Mouse (Mus musculus) limb, embryonic 11.5 days (tissue): Measurements from ENCODE around the gene Tex26. TPM values are rescaled to one million over a fixed set of nuclear protein-coding genes. Genes with fewer than 3 reads are reported as not detected.

ENCODE experiments used
- ATAC-seq: fragments of 200-750 bp; cut with Nextera tagmentation; 2 replicates; pipeline ENCODE4 v1.8.0; 2017; ENCODE audit warnings: low read depth; ENCODE audit not compliant: insufficient number of reproducible peaks, low FRiP score, low TSS enrichment
- DNase-seq: peaks from one replicate; pipeline ENCODE4 v3.0.0-alpha.2; 2015; ENCODE audit warnings: low spot score
- H3K27ac ChIP-seq: fragments of 300-500 bp; sonication (generic); replicated peaks from 2 replicates; pipeline ENCODE4 v1.5.1; 2014; ENCODE audit warnings: low read depth, mild to moderate bottlenecking, low read length
- H3K27me3 ChIP-seq: fragments of 300-500 bp; sonication (generic); 2 replicates; pipeline ENCODE4 v1.6.1; 2014; ENCODE audit warnings: mild to moderate bottlenecking, low read length, mixed read lengths; ENCODE audit not compliant: control insufficient read depth, insufficient read depth
- H3K36me3 ChIP-seq: fragments of 300-500 bp; sonication (generic); 2 replicates; pipeline ENCODE4 v1.6.1; 2014; ENCODE audit warnings: mild to moderate bottlenecking, low read length, moderate library complexity, mixed read lengths; ENCODE audit not compliant: control insufficient read depth, insufficient read depth
- H3K4me1 ChIP-seq: fragments of 300-500 bp; sonication (generic); 2 replicates; pipeline ENCODE4 v1.6.1; 2014; ENCODE audit warnings: low read length, mixed read lengths; ENCODE audit not compliant: control insufficient read depth, insufficient read depth
- H3K4me2 ChIP-seq: fragments of 300-500 bp; sonication (generic); 2 replicates; pipeline ENCODE4 v1.6.1; 2014; ENCODE audit warnings: low read depth, mild to moderate bottlenecking, moderate library complexity; ENCODE audit not compliant: severe bottlenecking
- H3K4me3 ChIP-seq: fragments of 300-500 bp; sonication (generic); 2 replicates; pipeline ENCODE4 v1.5.1; 2014; ENCODE audit warnings: low read depth, low read length
- H3K9ac ChIP-seq: fragments of 300-500 bp; sonication (generic); 2 replicates; pipeline ENCODE4 v1.6.1; 2014; ENCODE audit warnings: mild to moderate bottlenecking, low read length
- H3K9me3 ChIP-seq: fragments of 300-500 bp; sonication (generic); 2 replicates; pipeline ENCODE4 v1.6.1; 2016; ENCODE audit warnings: low read length; ENCODE audit not compliant: control insufficient read depth
- WGBS: fragments of 180-500 bp; shearing (Covaris S2); extraction: QIAGEN DNeasy Blood & Tissue Kit; methylation state at CpG from one replicate; pipeline ENCODE4 v1.1.7; 2014; 5-methylcytosine and 5-hydroxymethylcytosine counted together
- polyA plus RNA-seq: library from polyadenylated mRNA; unstranded; fragments of >200 nt; fragmentation: Nextera tagmentation; extraction: Ambion mirVana; gene quantifications from 2 replicates; pipeline ENCODE4 v1.2.1, GENCODE M21; 2014

Gene Tex26
- polyA plus RNA-seq, result 0.15 and 0.23 TPM in 2 replicates

GRCm38 (mm10) chr5:149439531-149440179 is at the start of gene Tex26:
TSS of gene Tex26 (plus strand) at chr5:149439660.
- no peaks in the 10 kb centered on the region for H3K36me3 ChIP-seq
- peak within 1 kb of the TSS; percentile 92 for H3K4me2 ChIP-seq
- peak within 1 kb of the TSS; percentile 47; the same call in 1 of the 2 replicates for H3K27ac ChIP-seq
- no peaks in the 10 kb centered on the region for H3K27me3 ChIP-seq
- H3K9ac ChIP-seq, result peak within 1 kb of the TSS; percentile 55
- under 1% methylated on average over 25 of the region's 25 CpGs for WGBS
- ATAC-seq, result peak; percentile 82
- DNase-seq, result peak; percentile 85
- H3K4me1 ChIP-seq, result peaks cover 8% of the 10 kb centered on the region
- H3K4me3 ChIP-seq, result peak within 1 kb of the TSS; percentile 37
- no peaks in the 10 kb centered on the region for H3K9me3 ChIP-seq

GRCm38 (mm10) chr5:149391574-149392375 is 47.7 kb upstream of the Tex26 start:
- H3K4me2 ChIP-seq, result no peak overlapping the region; the same call in 1 of the 2 replicates
- 21% methylated on average over 18 of the region's 18 CpGs for WGBS

GRCm38 (mm10) chr5:149392420-149392988 is 47.0 kb upstream of the Tex26 start:
- WGBS, result 57% methylated on average over 6 of the region's 6 CpGs
- DNase-seq (no peak), ATAC-seq (no peak)
- no peaks in the 10 kb centered on the region for H3K27me3 ChIP-seq
- no peak overlapping the region for H3K4me2 ChIP-seq
- H3K36me3 ChIP-seq, result no peaks in the 10 kb centered on the region
- no peaks in the 10 kb centered on the region for H3K9me3 ChIP-seq
- H3K9ac ChIP-seq, result no peak overlapping the region
- no peak overlapping the region for H3K4me3 ChIP-seq
- no peak overlapping the region for H3K27ac ChIP-seq
- H3K4me1 ChIP-seq, result 0 out of 2 replicates have a peak, but pooled peaks cover 4% of the 10 kb centered on the region

More at GRCm38 (mm10) chr5:149391574-149392375, 47.7 kb upstream of the Tex26 start:
- ATAC-seq (no peak), DNase-seq (no peak)
- H3K27ac ChIP-seq, result no peak overlapping the region
- no peaks in the 10 kb centered on the region for H3K27me3 ChIP-seq
- H3K36me3 ChIP-seq, result no peaks in the 10 kb centered on the region
- H3K9ac ChIP-seq, result no peak overlapping the region
- no peak overlapping the region for H3K4me3 ChIP-seq
- 0 out of 2 replicates have a peak, but pooled peaks cover 4% of the 10 kb centered on the region for H3K4me1 ChIP-seq
- H3K9me3 ChIP-seq, result no peaks in the 10 kb centered on the region

GRCm38 (mm10) chr5:149401446-149401975 is 37.9 kb upstream of the Tex26 start:
- H3K27me3 ChIP-seq, result no peaks in the 10 kb centered on the region
- no peak for DNase-seq
- H3K9me3 ChIP-seq, result 0 out of 2 replicates have a peak, but pooled peaks cover 2% of the 10 kb centered on the region
- H3K36me3 ChIP-seq, result no peaks in the 10 kb centered on the region
- ATAC-seq, result no peak
- no peak overlapping the region for H3K4me2 ChIP-seq
- H3K27ac ChIP-seq, result no peak overlapping the region
- no peak overlapping the region for H3K9ac ChIP-seq
- WGBS, result 86% methylated on average over 7 of the region's 7 CpGs
- no peak overlapping the region for H3K4me3 ChIP-seq
- no peaks in the 10 kb centered on the region for H3K4me1 ChIP-seq

GRCm38 (mm10) chr5:149402029-149402428 is 37.4 kb upstream of the Tex26 start:
- H3K9ac ChIP-seq, result no peak overlapping the region
- no peak overlapping the region for H3K4me3 ChIP-seq
- ATAC-seq (no peak), DNase-seq (no peak)
- H3K4me1 ChIP-seq, result no peaks in the 10 kb centered on the region
- H3K36me3 ChIP-seq, result no peaks in the 10 kb centered on the region
- 92% methylated on average over 10 of the region's 10 CpGs for WGBS
- 0 out of 2 replicates have a peak, but pooled peaks cover 2% of the 10 kb centered on the region for H3K9me3 ChIP-seq
- H3K27ac ChIP-seq, result no peak overlapping the region
- H3K4me2 ChIP-seq, result no peak overlapping the region
- no peaks in the 10 kb centered on the region for H3K27me3 ChIP-seq

- peaks cover 5% of the 10 kb centered on the region; the same call in 1 of the 2 replicates for H3K9me3 ChIP-seq
- no peaks in the 10 kb centered on the region for H3K27me3 ChIP-seq
- 80% methylated on average over 5 of the region's 5 CpGs for WGBS
- H3K27ac ChIP-seq, result no peak overlapping the region
- no peak overlapping the region for H3K4me2 ChIP-seq
- DNase-seq (no peak), ATAC-seq (no peak)
- no peak overlapping the region for H3K9ac ChIP-seq
- no peaks in the 10 kb centered on the region for H3K4me1 ChIP-seq
- H3K36me3 ChIP-seq, result no peaks in the 10 kb centered on the region
- no peak overlapping the region for H3K4me3 ChIP-seq
Observed at GRCm38 (mm10) chr5:149403386-149403785, 36.1 kb upstream of the Tex26 start.

GRCm38 (mm10) chr5:149404710-149405109 is 34.8 kb upstream of the Tex26 start:
- DNase-seq, result no peak
- no peaks in the 10 kb centered on the region for H3K27me3 ChIP-seq
- no peaks in the 10 kb centered on the region for H3K36me3 ChIP-seq
- H3K4me2 ChIP-seq, result no peak overlapping the region
- no peak overlapping the region for H3K9ac ChIP-seq
- WGBS, result 80% methylated on average over 5 of the region's 5 CpGs
- no peak overlapping the region for H3K27ac ChIP-seq
- peaks cover 5% of the 10 kb centered on the region; the same call in 1 of the 2 replicates for H3K9me3 ChIP-seq
- no peak overlapping the region for H3K4me3 ChIP-seq
- H3K4me1 ChIP-seq, result no peaks in the 10 kb centered on the region
- no peak for ATAC-seq

- Histone ChIP-seq H3K9me3 (peaks cover 5% of the 10 kb centered on the region; the same call in 1 of the 2 replicates), H3K27me3 (peaks cover 2% of the 10 kb centered on the region; the same call in 1 of the 2 replicates), H3K9ac (no peak overlapping the region), H3K4me1 (peaks cover 5% of the 10 kb centered on the region), H3K36me3 (no peaks in the 10 kb centered on the region), H3K4me2 (no peak overlapping the region), H3K4me3 (no peak overlapping the region), H3K27ac (no peak overlapping the region)
- no peak for DNase-seq
- no peak for ATAC-seq
- WGBS, result 92% methylated on average over 8 of the region's 8 CpGs
Observed at GRCm38 (mm10) chr5:149406791-149407276, 32.6 kb upstream of the Tex26 start.
